Mouse (Mus musculus): ENCODE measurements around the gene Hsd3b6. TPM values are rescaled to one million over a fixed set of nuclear protein-coding genes. Genes with fewer than 3 reads are reported as not detected.

Hsd3b6 gene
- total and polyA plus RNA-seq, 3 experiments, result not detected

- no peak overlapping the region for H3K9ac ChIP-seq (ENCODE audit: control insufficient read depth, low read depth, low read length, poor library complexity, severe bottlenecking)
- H3K4me1 ChIP-seq (ENCODE audit: control insufficient read depth in 1 of 2, insufficient read depth in 2 of 2, low read length in 2 of 2), result peaks cover 0 to 14% of the 10 kb centered on the region in 2 experiments
- no peak overlapping the region for H3K4me3 ChIP-seq (ENCODE audit: control insufficient read depth in 1 of 2, insufficient read depth in 1 of 2, low read depth in 2 of 2, low read length in 2 of 2)
- no peaks in the 10 kb centered on the region for H3K9me3 ChIP-seq (replicated peaks; ENCODE audit: insufficient read depth, low read length)
- no peak for TF ChIP-seq ZNF384 (IDR thresholded peaks at IDR 0.05; ENCODE audit: low read depth, low read length)
- TF ChIP-seq MAFK (IDR thresholded peaks at IDR 0.05; ENCODE audit: borderline replicate concordance, low read depth, low read length), result no peak
- no peaks in the 10 kb centered on the region for H3K27me3 ChIP-seq (ENCODE audit: control insufficient read depth in 1 of 2, insufficient read depth in 2 of 2, low read length in 2 of 2)
- H3K27ac ChIP-seq (ENCODE audit: control insufficient read depth, low read depth, low read length), result no peak overlapping the region
- H3K79me2 ChIP-seq (ENCODE audit: control insufficient read depth, insufficient read depth, low read length, poor library complexity), result no peaks in the 10 kb centered on the region
- peaks cover 0 to 10% of the 10 kb centered on the region in 2 experiments; a peak in 2 of 4 replicates for H3K36me3 ChIP-seq (ENCODE audit: control insufficient read depth in 1 of 2, insufficient read depth in 2 of 2, low read length in 2 of 2)
- no peak for DNase-seq (ENCODE audit: low read depth, low spot score)
These were observed 38.8 kb upstream of the Hsd3b6 start for GRCm38 (mm10) chr3:98853051-98853450.

GRCm38 (mm10) chr3:98852631-98853030 is 38.4 kb upstream of the Hsd3b6 start:
- H3K9me3 ChIP-seq (replicated peaks; ENCODE audit: insufficient read depth, low read length), result no peaks in the 10 kb centered on the region
- H3K9ac ChIP-seq (ENCODE audit: control insufficient read depth, low read depth, low read length, poor library complexity, severe bottlenecking), result no peak overlapping the region
- peaks cover 0 to 12% of the 10 kb centered on the region in 2 experiments for H3K4me1 ChIP-seq (ENCODE audit: control insufficient read depth in 1 of 2, insufficient read depth in 2 of 2, low read length in 2 of 2)
- no peaks in the 10 kb centered on the region for H3K79me2 ChIP-seq (ENCODE audit: control insufficient read depth, insufficient read depth, low read length, poor library complexity)
- no peaks in the 10 kb centered on the region for H3K27me3 ChIP-seq (ENCODE audit: control insufficient read depth in 1 of 2, insufficient read depth in 2 of 2, low read length in 2 of 2)
- no peak for DNase-seq (ENCODE audit: low read depth, low spot score)
- H3K4me3 ChIP-seq (ENCODE audit: control insufficient read depth in 1 of 2, insufficient read depth in 1 of 2, low read depth in 2 of 2, low read length in 2 of 2), result no peak overlapping the region
- H3K27ac ChIP-seq (ENCODE audit: control insufficient read depth, low read depth, low read length), result no peak overlapping the region
- H3K36me3 ChIP-seq (ENCODE audit: control insufficient read depth in 1 of 2, insufficient read depth in 2 of 2, low read length in 2 of 2), result peaks cover 0 to 6% of the 10 kb centered on the region in 2 experiments; a peak in 2 of 4 replicates
- no peak for TF ChIP-seq KAT2A (conservative IDR thresholded peaks at IDR 0.05; ENCODE audit: low read depth, low read length)
- TF ChIP-seq MYB (IDR thresholded peaks at IDR 0.05; ENCODE audit: low read depth, low read length), result no peak
- TF ChIP-seq ZC3H11A (IDR thresholded peaks at IDR 0.05; ENCODE audit: low read depth, low read length), result no peak
- no peak for TF ChIP-seq TAL1 (IDR thresholded peaks at IDR 0.05; ENCODE audit: low read length)
- TF ChIP-seq JUND (IDR thresholded peaks at IDR 0.05; ENCODE audit: low read depth, low read length), result no peak
- no peak for TF ChIP-seq RCOR1 (IDR thresholded peaks at IDR 0.05; ENCODE audit: low read depth, low read length)
- TF ChIP-seq UBTF (IDR thresholded peaks at IDR 0.05; ENCODE audit: borderline replicate concordance, insufficient read depth, low read depth, low read length), result no peak
- TF ChIP-seq GATA1 (IDR thresholded peaks at IDR 0.05; ENCODE audit: low read depth, low read length), result no peak
- TF ChIP-seq EP300 (IDR thresholded peaks at IDR 0.05; ENCODE audit: low read depth in 1 of 2, low read length in 2 of 2), result no peak
- no peak for TF ChIP-seq NELFE (IDR thresholded peaks at IDR 0.05; ENCODE audit: low read depth, low read length)
- no peak for TF ChIP-seq E2F4 (IDR thresholded peaks at IDR 0.05; ENCODE audit: borderline replicate concordance, low read depth, low read length)
- TF ChIP-seq MEF2A (IDR thresholded peaks at IDR 0.05; ENCODE audit: extremely low read depth, insufficient replicate concordance, low read depth, low read length, poor library complexity, severe bottlenecking), result no peak
- no peak for TF ChIP-seq NRF1 (IDR thresholded peaks at IDR 0.05; ENCODE audit: insufficient read depth, low read depth, low read length, poor library complexity, severe bottlenecking)
- no peak for TF ChIP-seq CHD2 (IDR thresholded peaks at IDR 0.05; ENCODE audit: low read length)

All from MEL (cell line).